Mouse (Mus musculus) mammary gland, adult 2 months (tissue): ENCODE results near the gene Rreb1. TPM values are rescaled to one million over a fixed set of nuclear protein-coding genes. Genes with fewer than 3 reads are reported as not detected.

ENCODE experiments used
- polyA plus RNA-seq: library from polyadenylated mRNA; depleted of rRNA; stranded (reverse); fragments of >200 nt; gene quantifications from 2 replicates; pipeline ENCODE4 v1.2.3, GENCODE M21; 2012; ENCODE audit warnings: low replicate concordance; rRNA removed

The Rreb1 gene
- 19.0 and 29.2 TPM in 2 replicates for polyA plus RNA-seq

GRCm38 (mm10) chr13:37778147-37778593 lies at the start of gene Rreb1:
Gene Rreb1 (plus strand): TSS chr13:37778400.

DNA sequence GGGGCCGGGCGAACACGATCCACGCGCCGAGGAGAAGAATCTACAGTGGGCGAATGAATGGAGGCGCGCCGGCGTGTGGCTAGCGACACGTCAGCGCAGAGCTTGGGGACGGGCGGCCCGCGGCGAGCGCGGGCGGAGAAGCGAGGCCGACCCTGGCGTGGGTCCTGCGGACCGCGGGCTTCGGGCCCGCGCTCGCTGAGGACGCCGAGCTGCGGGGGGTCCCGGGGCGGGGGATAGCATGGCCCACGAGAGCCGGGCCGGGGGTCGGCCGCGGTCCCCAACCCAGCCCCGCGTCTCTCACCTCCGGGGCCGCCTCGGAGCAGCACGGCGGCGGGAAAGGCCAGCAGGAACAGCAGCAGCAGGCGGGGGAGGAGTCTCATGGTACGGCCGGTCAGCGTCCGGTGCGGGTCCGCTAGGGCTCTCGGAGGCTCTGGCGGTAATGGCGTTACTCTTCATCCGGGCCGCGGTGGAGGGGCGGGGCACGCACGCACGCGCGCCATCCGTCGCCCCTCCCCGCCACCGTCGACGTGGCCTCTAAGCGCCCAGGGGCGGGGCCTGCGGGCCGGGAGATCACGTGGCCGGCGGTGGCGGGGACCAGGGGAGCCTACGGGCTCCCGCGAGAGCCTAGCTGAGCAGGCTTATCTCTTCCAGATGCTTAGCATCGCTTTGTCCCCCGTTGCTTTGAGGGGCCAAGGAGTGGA lies 215.7 kb downstream of the Rreb1 start, which contains the start of gene Ssr1:
Gene Ssr1, minus strand, starts transcription at position 514 of the 701 bp plus-strand sequence.

Other genes starting within 250 kb of the Rreb1 start
- 4.4 and 14.1 TPM in 2 replicates for gene Ssr1, start 215.8 kb downstream of the Rreb1 start, polyA plus RNA-seq